Mouse (Mus musculus): ENCODE data around the gene Tmem269. TPM values are rescaled to one million over a fixed set of nuclear protein-coding genes. Genes with fewer than 3 reads are reported as not detected.

The Tmem269 gene
- polyA plus RNA-seq (2014; fragmentation: Nextera tagmentation; extraction: Ambion mirVana), result not detected in 2 replicates

DNA sequence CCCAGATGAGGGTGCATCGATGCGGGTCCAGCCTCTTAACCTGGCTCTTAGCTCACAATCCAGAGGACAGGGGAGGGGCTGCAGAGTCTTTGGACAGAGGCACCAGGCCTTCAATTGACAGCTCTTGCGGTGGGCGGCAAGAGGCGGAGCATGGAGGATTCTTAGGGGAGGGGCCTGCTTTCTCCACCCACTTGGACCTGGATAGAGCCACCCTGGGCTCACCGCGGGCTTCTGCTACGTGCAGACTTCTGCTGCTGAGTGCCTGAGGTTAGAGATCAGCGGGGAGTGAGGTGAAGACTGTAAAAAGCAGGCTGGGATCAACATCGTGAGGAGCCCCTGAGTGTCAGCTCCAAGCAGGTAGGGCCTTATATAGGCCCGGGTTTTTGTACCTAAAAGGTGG, at the start of gene Tmem269:
TSS of gene Tmem269 (minus strand) at position 49 of the 400 bp plus-strand sequence.
- no peaks in the 10 kb centered on the region for H3K9me3 ChIP-seq (ENCODE audit: control insufficient read depth, low read length)
- H3K4me3 ChIP-seq (ENCODE audit: low read depth, low read length), result no peak within 1 kb of the TSS
- H3K27ac ChIP-seq (ENCODE audit: low read depth, low read length), result no peak within 1 kb of the TSS
- no peaks in the 10 kb centered on the region for H3K36me3 ChIP-seq (ENCODE audit: control insufficient read depth, insufficient read depth, low read length)
- DNase-seq (ENCODE audit: low spot score) (no peak), ATAC-seq (ENCODE audit: insufficient read depth, low FRiP score, low TSS enrichment) (no peak)
- WGBS, result 13% methylated on average over 11 of the region's 11 CpGs
- no peaks in the 10 kb centered on the region for H3K27me3 ChIP-seq (ENCODE audit: control insufficient read depth, insufficient read depth, low read length)
- H3K4me1 ChIP-seq (ENCODE audit: control insufficient read depth, insufficient read depth, low read length), result no peaks in the 10 kb centered on the region
- H3K9ac ChIP-seq (ENCODE audit: low read length), result no peak within 1 kb of the TSS
- H3K4me2 ChIP-seq (ENCODE audit: low read depth), result no peak within 1 kb of the TSS

GRCm38 (mm10) chr4:119266606-119267005, 48.6 kb upstream of the Tmem269 start:
- H3K27me3 ChIP-seq (ENCODE audit: control insufficient read depth, insufficient read depth, low read length), result no peaks in the 10 kb centered on the region
- H3K4me3 ChIP-seq (ENCODE audit: low read depth, low read length), result no peak overlapping the region
- no peaks in the 10 kb centered on the region for H3K9me3 ChIP-seq (ENCODE audit: control insufficient read depth, low read length)
- H3K36me3 ChIP-seq (ENCODE audit: control insufficient read depth, insufficient read depth, low read length), result no peaks in the 10 kb centered on the region
- no peaks in the 10 kb centered on the region for H3K4me1 ChIP-seq (ENCODE audit: control insufficient read depth, insufficient read depth, low read length)
- ATAC-seq (ENCODE audit: insufficient read depth, low FRiP score, low TSS enrichment), result no peak
- 79% methylated on average over 13 of the region's 13 CpGs for WGBS
- no peak for DNase-seq (ENCODE audit: low spot score)
- H3K27ac ChIP-seq (ENCODE audit: low read depth, low read length), result no peak overlapping the region
- H3K4me2 ChIP-seq (ENCODE audit: low read depth), result no peak overlapping the region
- H3K9ac ChIP-seq (ENCODE audit: low read length), result no peak overlapping the region

- H3K9me3 ChIP-seq (ENCODE audit: control insufficient read depth, low read length), result no peaks in the 10 kb centered on the region
- H3K27ac ChIP-seq (ENCODE audit: low read depth, low read length), result no peak overlapping the region
- DNase-seq (ENCODE audit: low spot score) (no peak), ATAC-seq (ENCODE audit: insufficient read depth, low FRiP score, low TSS enrichment) (no peak)
- no peak overlapping the region for H3K9ac ChIP-seq (ENCODE audit: low read length)
- no peak overlapping the region for H3K4me2 ChIP-seq (ENCODE audit: low read depth)
- WGBS, result 87% methylated on average over 3 of the region's 3 CpGs
- no peaks in the 10 kb centered on the region for H3K27me3 ChIP-seq (ENCODE audit: control insufficient read depth, insufficient read depth, low read length)
- H3K4me3 ChIP-seq (ENCODE audit: low read depth, low read length), result no peak overlapping the region
- no peaks in the 10 kb centered on the region for H3K4me1 ChIP-seq (ENCODE audit: control insufficient read depth, insufficient read depth, low read length)
- no peaks in the 10 kb centered on the region for H3K36me3 ChIP-seq (ENCODE audit: control insufficient read depth, insufficient read depth, low read length)
Measured at GRCm38 (mm10) chr4:119263459-119263858, 45.4 kb upstream of the Tmem269 start.

- Histone ChIP-seq H3K36me3 (ENCODE audit: control insufficient read depth, insufficient read depth, low read length) (no peaks in the 10 kb centered on the region), H3K4me1 (ENCODE audit: control insufficient read depth, insufficient read depth, low read length) (no peaks in the 10 kb centered on the region), H3K4me2 (ENCODE audit: low read depth) (no peak overlapping the region), H3K27ac (ENCODE audit: low read depth, low read length) (no peak overlapping the region), H3K9ac (ENCODE audit: low read length) (no peak overlapping the region), H3K27me3 (ENCODE audit: control insufficient read depth, insufficient read depth, low read length) (no peaks in the 10 kb centered on the region), H3K4me3 (ENCODE audit: low read depth, low read length) (no peak overlapping the region), H3K9me3 (ENCODE audit: control insufficient read depth, low read length) (no peaks in the 10 kb centered on the region)
- no peak for ATAC-seq (ENCODE audit: insufficient read depth, low FRiP score, low TSS enrichment)
- DNase-seq (ENCODE audit: low spot score), result no peak
- 94% methylated on average over 5 of the region's 5 CpGs for WGBS
Measured at GRCm38 (mm10) chr4:119262483-119262882, 44.5 kb upstream of the Tmem269 start.

DNA sequence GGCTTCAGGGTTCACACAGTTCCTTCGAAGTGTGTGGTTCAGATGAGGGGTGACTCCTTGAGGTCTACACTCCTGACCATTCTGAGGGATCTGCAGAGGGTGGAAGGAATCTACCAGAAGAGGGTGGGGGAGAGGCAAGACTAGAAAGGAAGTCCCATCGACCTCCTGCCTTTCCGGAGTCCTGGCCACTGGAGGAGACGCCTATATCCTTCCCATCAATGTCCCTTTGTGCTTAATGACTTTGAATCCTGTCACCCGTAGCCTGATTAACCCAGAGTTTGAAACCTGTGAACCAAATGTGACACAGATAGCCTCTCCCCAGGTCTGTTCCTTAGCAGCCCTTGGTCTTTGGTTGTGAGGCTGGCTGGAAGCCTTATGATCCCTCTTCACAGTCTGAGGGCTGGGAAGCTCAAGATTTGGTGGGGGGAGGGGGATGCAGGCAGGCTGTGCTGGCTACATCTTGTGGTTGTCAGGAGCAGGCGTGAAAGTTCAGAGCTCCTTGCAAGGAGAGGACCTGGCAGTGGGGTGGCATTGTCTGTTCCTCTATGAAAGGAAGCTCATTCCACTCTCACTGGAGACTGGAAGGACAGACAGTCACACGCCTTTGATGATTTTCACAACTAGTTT, 43.2 kb upstream of the Tmem269 start:
- no peak for ATAC-seq (ENCODE audit: insufficient read depth, low FRiP score, low TSS enrichment)
- no peak for DNase-seq (ENCODE audit: low spot score)
- no peak overlapping the region for H3K27ac ChIP-seq (ENCODE audit: low read depth, low read length)
- no peaks in the 10 kb centered on the region for H3K27me3 ChIP-seq (ENCODE audit: control insufficient read depth, insufficient read depth, low read length)
- no peak overlapping the region for H3K4me2 ChIP-seq (ENCODE audit: low read depth)
- no peaks in the 10 kb centered on the region for H3K9me3 ChIP-seq (ENCODE audit: control insufficient read depth, low read length)
- H3K4me1 ChIP-seq (ENCODE audit: control insufficient read depth, insufficient read depth, low read length), result no peaks in the 10 kb centered on the region
- H3K36me3 ChIP-seq (ENCODE audit: control insufficient read depth, insufficient read depth, low read length), result no peaks in the 10 kb centered on the region
- WGBS, result 70% methylated on average over 7 of the region's 7 CpGs
- H3K9ac ChIP-seq (ENCODE audit: low read length), result no peak overlapping the region
- no peak overlapping the region for H3K4me3 ChIP-seq (ENCODE audit: low read depth, low read length)

- H3K4me1 ChIP-seq (ENCODE audit: control insufficient read depth, insufficient read depth, low read length), result no peaks in the 10 kb centered on the region
- 83% methylated on average over 15 of the region's 15 CpGs for WGBS
- no peak overlapping the region for H3K4me3 ChIP-seq (ENCODE audit: low read depth, low read length)
Measured at GRCm38 (mm10) chr4:119259344-119260254, 41.6 kb upstream of the Tmem269 start.

DNA sequence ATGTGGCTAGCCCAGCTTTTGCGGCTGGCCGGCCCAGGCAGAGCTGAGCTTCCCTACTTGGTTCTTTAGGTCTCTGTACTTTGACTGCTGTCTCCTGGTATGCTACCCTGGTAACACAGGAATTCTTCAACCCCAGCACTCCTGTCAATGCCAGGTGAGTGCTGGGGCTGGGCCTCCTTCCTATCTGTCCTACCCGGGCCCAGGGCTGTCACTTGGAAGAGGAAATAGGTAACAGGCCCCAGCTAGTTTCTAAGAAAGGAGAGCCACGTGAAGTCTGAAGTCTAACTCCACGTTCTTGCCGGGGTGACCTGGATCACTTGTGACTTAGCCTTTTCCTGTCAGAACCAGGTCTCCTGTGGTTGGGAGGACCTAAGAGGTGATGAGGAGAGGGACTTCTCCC, 39.1 kb upstream of the Tmem269 start:
- H3K4me3 ChIP-seq (ENCODE audit: low read depth, low read length), result no peak overlapping the region
- H3K27me3 ChIP-seq (ENCODE audit: control insufficient read depth, insufficient read depth, low read length), result no peaks in the 10 kb centered on the region
- no peak for ATAC-seq (ENCODE audit: insufficient read depth, low FRiP score, low TSS enrichment)
- 80% methylated on average over 6 of the region's 6 CpGs for WGBS
- H3K4me1 ChIP-seq (ENCODE audit: control insufficient read depth, insufficient read depth, low read length), result no peaks in the 10 kb centered on the region
- no peaks in the 10 kb centered on the region for H3K36me3 ChIP-seq (ENCODE audit: control insufficient read depth, insufficient read depth, low read length)
- no peak overlapping the region for H3K4me2 ChIP-seq (ENCODE audit: low read depth)
- H3K27ac ChIP-seq (ENCODE audit: low read depth, low read length), result no peak overlapping the region
- DNase-seq (ENCODE audit: low spot score), result no peak
- H3K9me3 ChIP-seq (ENCODE audit: control insufficient read depth, low read length), result no peaks in the 10 kb centered on the region
- no peak overlapping the region for H3K9ac ChIP-seq (ENCODE audit: low read length)

More at GRCm38 (mm10) chr4:119259344-119260254, 41.6 kb upstream of the Tmem269 start:
- Histone ChIP-seq H3K9ac (ENCODE audit: low read length) (no peak overlapping the region), H3K9me3 (ENCODE audit: control insufficient read depth, low read length) (no peaks in the 10 kb centered on the region), H3K4me2 (ENCODE audit: low read depth) (no peak overlapping the region), H3K36me3 (ENCODE audit: control insufficient read depth, insufficient read depth, low read length) (no peaks in the 10 kb centered on the region), H3K27ac (ENCODE audit: low read depth, low read length) (no peak overlapping the region), H3K27me3 (ENCODE audit: control insufficient read depth, insufficient read depth, low read length) (no peaks in the 10 kb centered on the region)
- ATAC-seq (ENCODE audit: insufficient read depth, low FRiP score, low TSS enrichment) (no peak), DNase-seq (ENCODE audit: low spot score) (no peak)

DNA sequence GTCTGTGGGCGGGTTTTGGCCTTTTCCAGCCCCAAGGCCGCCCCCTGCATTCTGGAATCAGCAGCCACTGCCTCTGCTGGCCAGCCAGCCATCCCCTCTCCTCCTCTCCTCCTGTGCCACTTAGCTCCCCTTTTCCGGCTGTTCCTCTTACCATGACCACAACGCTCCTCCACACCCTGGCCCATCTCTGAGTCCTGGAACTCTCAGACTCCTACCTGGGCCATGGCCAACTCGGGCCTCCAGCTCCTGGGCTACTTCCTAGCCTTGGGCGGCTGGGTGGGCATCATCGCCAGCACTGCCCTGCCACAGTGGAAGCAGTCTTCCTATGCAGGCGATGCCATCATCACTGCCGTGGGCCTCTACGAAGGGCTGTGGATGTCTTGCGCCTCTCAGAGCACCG, 37.3 kb upstream of the Tmem269 start, which contains the start of gene Cldn19:
TSS of gene Cldn19 (plus strand) at position 64 of the 400 bp plus-strand sequence.
- H3K36me3 ChIP-seq (ENCODE audit: control insufficient read depth, insufficient read depth, low read length), result no peaks in the 10 kb centered on the region
- no peaks in the 10 kb centered on the region for H3K27me3 ChIP-seq (ENCODE audit: control insufficient read depth, insufficient read depth, low read length)
- ATAC-seq (ENCODE audit: insufficient read depth, low FRiP score, low TSS enrichment) (no peak), DNase-seq (ENCODE audit: low spot score) (no peak)
- H3K9me3 ChIP-seq (ENCODE audit: control insufficient read depth, low read length), result no peaks in the 10 kb centered on the region
- no peak within 1 kb of the TSS for H3K4me3 ChIP-seq (ENCODE audit: low read depth, low read length)
- H3K27ac ChIP-seq (ENCODE audit: low read depth, low read length), result no peak within 1 kb of the TSS
- H3K4me2 ChIP-seq (ENCODE audit: low read depth), result no peak within 1 kb of the TSS
- 0 out of 2 replicates have a peak within 1 kb of the TSS, but pooled peaks have one; percentile 3 for H3K9ac ChIP-seq (ENCODE audit: low read length)
- WGBS, result 79% methylated on average over 12 of the region's 12 CpGs
- no peaks in the 10 kb centered on the region for H3K4me1 ChIP-seq (ENCODE audit: control insufficient read depth, insufficient read depth, low read length)
